Mouse (Mus musculus): Measurements from ENCODE around the gene Man2a1. TPM values are rescaled to one million over a fixed set of nuclear protein-coding genes. Genes with fewer than 3 reads are reported as not detected.

Man2a1 gene
- polyA plus RNA-seq, 1 experiment from 2014 or later: 16.1 TPM

DNA sequence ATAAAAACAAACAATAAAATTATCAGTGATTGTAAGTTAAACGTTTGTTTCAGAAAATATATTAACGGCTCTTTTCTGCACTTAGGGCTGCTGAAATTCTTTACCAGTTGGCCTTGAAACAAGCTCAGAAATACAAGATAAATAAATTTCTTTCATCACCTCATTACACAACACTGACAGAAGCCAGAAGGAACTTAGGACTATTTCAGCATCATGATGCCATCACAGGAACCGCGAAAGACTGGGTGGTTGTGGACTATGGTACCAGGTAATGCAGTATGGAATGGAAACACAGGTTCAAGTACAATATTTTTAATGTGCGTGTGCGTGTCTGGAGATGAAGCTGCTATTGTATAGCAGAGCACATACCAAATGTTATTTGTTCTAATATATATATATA, 74.4 kb downstream of the Man2a1 start:
- Histone ChIP-seq H3K4me1 (ENCODE audit: control insufficient read depth, insufficient read depth, low read length) (peaks cover 9% of the 10 kb centered on the region), H3K27ac (ENCODE audit: low read length) (no peak overlapping the region), H3K4me3 (ENCODE audit: low read depth, low read length) (no peak overlapping the region), H3K36me3 (ENCODE audit: control insufficient read depth, insufficient read depth, low read length) (peaks cover 14% of the 10 kb centered on the region), H3K4me2 (replicated peaks; ENCODE audit: low read depth, low read length) (no peak overlapping the region), H3K9ac (replicated peaks; ENCODE audit: low read depth, low read length) (no peak overlapping the region), H3K27me3 (ENCODE audit: control insufficient read depth, insufficient read depth, low read length) (no peaks in the 10 kb centered on the region), H3K9me3 (ENCODE audit: control insufficient read depth, low read depth, low read length) (peaks cover 6% of the 10 kb centered on the region; the same call in 1 of the 2 replicates)
- ATAC-seq (ENCODE audit: insufficient number of reproducible peaks, insufficient read depth, low FRiP score, low read depth): no peak
- WGBS: 94% methylated on average over 6 of the region's 6 CpGs

GRCm38 (mm10) chr17:64676735-64677469, 76.4 kb downstream of the Man2a1 start:
- 30% methylated on average over 10 of the region's 10 CpGs for WGBS
- no peak overlapping the region for H3K27ac ChIP-seq (ENCODE audit: low read length)

GRCm38 (mm10) chr17:64681461-64681860, 80.9 kb downstream of the Man2a1 start:
- H3K4me2 ChIP-seq (replicated peaks; ENCODE audit: low read depth, low read length): no peak overlapping the region
- peaks cover 4% of the 10 kb centered on the region; the same call in 1 of the 2 replicates for H3K36me3 ChIP-seq (ENCODE audit: control insufficient read depth, insufficient read depth, low read length)
- no peaks in the 10 kb centered on the region for H3K27me3 ChIP-seq (ENCODE audit: control insufficient read depth, insufficient read depth, low read length)
- H3K4me1 ChIP-seq (ENCODE audit: control insufficient read depth, insufficient read depth, low read length): peaks cover 11% of the 10 kb centered on the region
- H3K27ac ChIP-seq (ENCODE audit: low read length): no peak overlapping the region
- H3K4me3 ChIP-seq (ENCODE audit: low read depth, low read length): no peak overlapping the region
- no peaks in the 10 kb centered on the region for H3K9me3 ChIP-seq (ENCODE audit: control insufficient read depth, low read depth, low read length)
- WGBS: 92% methylated on average over 3 of the region's 3 CpGs
- no peak for ATAC-seq (ENCODE audit: insufficient number of reproducible peaks, insufficient read depth, low FRiP score, low read depth)
- H3K9ac ChIP-seq (replicated peaks; ENCODE audit: low read depth, low read length): no peak overlapping the region

More at GRCm38 (mm10) chr17:64676735-64677469, 76.4 kb downstream of the Man2a1 start:
- no peak overlapping the region for H3K4me2 ChIP-seq (replicated peaks; ENCODE audit: low read depth, low read length)
- H3K9me3 ChIP-seq (ENCODE audit: control insufficient read depth, low read depth, low read length): peaks cover 6% of the 10 kb centered on the region; the same call in 1 of the 2 replicates
- peak; percentile 85 for ATAC-seq (ENCODE audit: insufficient number of reproducible peaks, insufficient read depth, low FRiP score, low read depth)
- H3K36me3 ChIP-seq (ENCODE audit: control insufficient read depth, insufficient read depth, low read length): peaks cover 7% of the 10 kb centered on the region
- H3K27me3 ChIP-seq (ENCODE audit: control insufficient read depth, insufficient read depth, low read length): no peaks in the 10 kb centered on the region
- H3K9ac ChIP-seq (replicated peaks; ENCODE audit: low read depth, low read length): no peak overlapping the region
- H3K4me1 ChIP-seq (ENCODE audit: control insufficient read depth, insufficient read depth, low read length): peaks cover 11% of the 10 kb centered on the region
- H3K4me3 ChIP-seq (ENCODE audit: low read depth, low read length): no peak overlapping the region

GRCm38 (mm10) chr17:64681927-64682326, 81.4 kb downstream of the Man2a1 start:
- ATAC-seq (ENCODE audit: insufficient number of reproducible peaks, insufficient read depth, low FRiP score, low read depth): no peak
- Histone ChIP-seq H3K9ac (replicated peaks; ENCODE audit: low read depth, low read length) (no peak overlapping the region), H3K9me3 (ENCODE audit: control insufficient read depth, low read depth, low read length) (no peaks in the 10 kb centered on the region), H3K4me2 (replicated peaks; ENCODE audit: low read depth, low read length) (no peak overlapping the region), H3K27ac (ENCODE audit: low read length) (no peak overlapping the region), H3K27me3 (ENCODE audit: control insufficient read depth, insufficient read depth, low read length) (no peaks in the 10 kb centered on the region), H3K36me3 (ENCODE audit: control insufficient read depth, insufficient read depth, low read length) (peaks cover 4% of the 10 kb centered on the region; the same call in 1 of the 2 replicates), H3K4me3 (ENCODE audit: low read depth, low read length) (no peak overlapping the region), H3K4me1 (ENCODE audit: control insufficient read depth, insufficient read depth, low read length) (peaks cover 11% of the 10 kb centered on the region)
- 39% methylated on average over 2 of the region's 2 CpGs for WGBS

DNA sequence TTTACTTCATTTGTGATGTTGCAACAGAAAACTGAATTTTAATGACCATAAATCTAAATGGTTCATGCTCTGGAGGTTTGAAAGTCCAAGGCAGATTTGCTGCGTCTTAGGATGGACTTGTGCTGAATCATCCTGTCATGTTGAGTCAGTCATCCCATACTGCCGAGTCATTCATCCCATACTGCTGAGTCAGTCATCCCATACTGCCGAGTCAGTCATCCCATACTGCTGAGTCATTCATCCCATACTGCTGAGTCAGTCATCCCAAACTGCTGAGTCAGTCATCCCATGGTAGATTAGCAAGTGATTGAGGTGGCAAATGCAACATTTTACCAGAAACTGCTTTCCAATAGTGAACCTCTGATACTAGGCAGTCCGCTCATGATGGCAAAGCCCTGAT, 83.6 kb downstream of the Man2a1 start:
- H3K4me1 ChIP-seq (ENCODE audit: control insufficient read depth, insufficient read depth, low read length): 0 out of 2 replicates have a peak, but pooled peaks cover 2% of the 10 kb centered on the region
- H3K9me3 ChIP-seq (ENCODE audit: control insufficient read depth, low read depth, low read length): no peaks in the 10 kb centered on the region
- 93% methylated on average over 4 of the region's 4 CpGs for WGBS
- no peak overlapping the region for H3K4me3 ChIP-seq (ENCODE audit: low read depth, low read length)
- no peak for ATAC-seq (ENCODE audit: insufficient number of reproducible peaks, insufficient read depth, low FRiP score, low read depth)
- H3K4me2 ChIP-seq (replicated peaks; ENCODE audit: low read depth, low read length): no peak overlapping the region
- no peak overlapping the region for H3K9ac ChIP-seq (replicated peaks; ENCODE audit: low read depth, low read length)
- H3K36me3 ChIP-seq (ENCODE audit: control insufficient read depth, insufficient read depth, low read length): peaks cover 4% of the 10 kb centered on the region; the same call in 1 of the 2 replicates
- no peaks in the 10 kb centered on the region for H3K27me3 ChIP-seq (ENCODE audit: control insufficient read depth, insufficient read depth, low read length)
- no peak overlapping the region for H3K27ac ChIP-seq (ENCODE audit: low read length)

DNA sequence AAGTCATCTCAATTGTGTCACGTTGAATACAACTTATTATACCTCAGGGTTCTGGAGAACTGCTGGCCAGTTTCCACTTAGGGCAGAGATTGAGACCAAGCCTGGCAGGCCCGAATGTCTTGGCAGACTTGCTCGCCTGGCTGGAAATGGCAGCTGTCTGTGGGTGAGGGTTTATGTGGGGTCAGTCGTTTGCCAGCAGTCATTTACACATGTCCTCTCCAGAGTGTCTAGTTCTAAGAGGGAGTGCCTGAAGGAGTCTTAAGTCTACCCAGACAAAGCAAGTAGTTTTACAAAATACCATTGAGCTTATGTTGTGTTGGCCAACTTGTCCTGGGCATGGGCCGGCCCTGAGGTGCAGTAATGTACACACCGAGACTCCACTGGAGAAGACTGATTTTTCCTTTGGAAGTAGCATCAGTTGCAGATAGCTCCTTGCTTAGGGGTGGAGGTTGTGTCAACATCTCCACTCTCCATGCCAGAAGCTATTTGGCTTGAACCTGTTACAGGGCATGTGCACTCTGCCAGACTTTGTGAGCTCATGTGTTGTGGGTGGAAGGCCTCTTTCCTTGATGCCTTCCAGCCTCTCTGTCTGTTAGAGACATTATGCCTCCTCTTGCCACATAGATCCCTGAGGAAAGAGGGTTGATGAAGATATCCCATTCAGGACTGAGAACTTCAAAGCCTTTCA, 84.8 kb downstream of the Man2a1 start:
- 89% methylated on average over 6 of the region's 6 CpGs for WGBS
- Histone ChIP-seq H3K4me1 (ENCODE audit: control insufficient read depth, insufficient read depth, low read length) (0 out of 2 replicates have a peak, but pooled peaks cover 2% of the 10 kb centered on the region), H3K4me2 (replicated peaks; ENCODE audit: low read depth, low read length) (no peak overlapping the region), H3K36me3 (ENCODE audit: control insufficient read depth, insufficient read depth, low read length) (peaks cover 8% of the 10 kb centered on the region; the same call in 1 of the 2 replicates), H3K4me3 (ENCODE audit: low read depth, low read length) (no peak overlapping the region), H3K9ac (replicated peaks; ENCODE audit: low read depth, low read length) (no peak overlapping the region), H3K27me3 (ENCODE audit: control insufficient read depth, insufficient read depth, low read length) (no peaks in the 10 kb centered on the region), H3K27ac (ENCODE audit: low read length) (no peak overlapping the region), H3K9me3 (ENCODE audit: control insufficient read depth, low read depth, low read length) (peaks cover 5% of the 10 kb centered on the region; the same call in 1 of the 2 replicates)
- ATAC-seq (ENCODE audit: insufficient number of reproducible peaks, insufficient read depth, low FRiP score, low read depth): no peak

GRCm38 (mm10) chr17:64689614-64690013, 89.1 kb downstream of the Man2a1 start:
- WGBS: 95% methylated on average over 3 of the region's 3 CpGs
- Histone ChIP-seq H3K27ac (ENCODE audit: low read length) (no peak overlapping the region), H3K4me1 (ENCODE audit: control insufficient read depth, insufficient read depth, low read length) (no peaks in the 10 kb centered on the region), H3K27me3 (ENCODE audit: control insufficient read depth, insufficient read depth, low read length) (no peaks in the 10 kb centered on the region), H3K36me3 (ENCODE audit: control insufficient read depth, insufficient read depth, low read length) (peaks cover 9% of the 10 kb centered on the region), H3K9me3 (ENCODE audit: control insufficient read depth, low read depth, low read length) (peaks cover 5% of the 10 kb centered on the region; the same call in 1 of the 2 replicates), H3K9ac (replicated peaks; ENCODE audit: low read depth, low read length) (no peak overlapping the region), H3K4me3 (ENCODE audit: low read depth, low read length) (no peak overlapping the region), H3K4me2 (replicated peaks; ENCODE audit: low read depth, low read length) (no peak overlapping the region)
- ATAC-seq (ENCODE audit: insufficient number of reproducible peaks, insufficient read depth, low FRiP score, low read depth): no peak

DNA sequence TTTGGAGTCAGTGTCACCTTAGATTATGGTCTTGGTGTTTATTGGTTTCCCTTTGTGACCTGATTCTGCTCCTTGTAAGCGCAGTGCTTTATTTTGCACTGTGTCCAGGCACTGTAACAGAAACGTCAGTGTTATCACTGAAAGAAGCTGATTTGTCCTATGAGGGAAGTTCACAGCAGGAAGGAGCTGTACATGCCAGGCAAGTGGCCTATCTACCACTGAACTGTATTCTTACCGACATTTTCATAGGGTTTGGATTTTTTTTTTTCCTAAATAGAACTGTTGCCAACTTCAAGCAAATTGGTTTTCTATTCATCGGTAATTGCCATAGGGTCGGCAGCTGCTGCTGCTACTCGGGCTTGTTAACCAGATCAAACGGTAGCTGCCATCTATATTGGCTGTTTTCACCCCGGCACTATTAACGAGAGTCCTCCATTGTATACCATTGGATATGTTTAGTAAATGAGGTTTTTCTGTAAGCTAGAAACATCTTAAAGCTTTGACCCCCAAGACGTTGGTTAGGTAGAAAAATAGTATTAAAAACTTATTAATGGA, 96.8 kb downstream of the Man2a1 start:
- whole genome bisulfite sequencing: 83% methylated on average over 10 of the region's 10 CpGs
- no peaks in the 10 kb centered on the region for H3K9me3 ChIP-seq (ENCODE audit: control insufficient read depth, low read depth, low read length)
- H3K4me2 ChIP-seq (replicated peaks; ENCODE audit: low read depth, low read length): no peak overlapping the region
- no peaks in the 10 kb centered on the region for H3K27me3 ChIP-seq (ENCODE audit: control insufficient read depth, insufficient read depth, low read length)
- no peaks in the 10 kb centered on the region for H3K36me3 ChIP-seq (ENCODE audit: control insufficient read depth, insufficient read depth, low read length)
- no peak overlapping the region for H3K9ac ChIP-seq (replicated peaks; ENCODE audit: low read depth, low read length)
- no peaks in the 10 kb centered on the region for H3K4me1 ChIP-seq (ENCODE audit: control insufficient read depth, insufficient read depth, low read length)
- H3K27ac ChIP-seq (ENCODE audit: low read length): no peak overlapping the region
- no peak overlapping the region for H3K4me3 ChIP-seq (ENCODE audit: low read depth, low read length)
- ATAC-seq (ENCODE audit: insufficient number of reproducible peaks, insufficient read depth, low FRiP score, low read depth): no peak
